Mouse (Mus musculus) stomach, embryonic 14.5 days (tissue): ENCODE measurements around the gene Atg7. TPM values are rescaled to one million over a fixed set of nuclear protein-coding genes. Genes with fewer than 3 reads are reported as not detected.

Experiments
- ATAC-seq: fragments of 200-750 bp; cut with Nextera tagmentation; 2 replicates; pipeline ENCODE4 v1.8.0; 2017; ENCODE audit warnings: low read depth, moderate TSS enrichment; ENCODE audit not compliant: insufficient number of reproducible peaks, insufficient read depth, low FRiP score
- H3K27ac ChIP-seq: fragments of 300-500 bp; sonication (generic); 2 replicates; pipeline ENCODE4 v1.5.1; 2014; ENCODE audit warnings: mild to moderate bottlenecking, low read length, moderate library complexity, mixed read lengths
- H3K27me3 ChIP-seq: fragments of 300-500 bp; sonication (generic); 2 replicates; pipeline ENCODE4 v1.6.1; 2014; ENCODE audit warnings: low read length, control low read depth, mixed read lengths; ENCODE audit not compliant: control insufficient read depth, insufficient read depth
- H3K36me3 ChIP-seq: fragments of 300-500 bp; sonication (generic); 2 replicates; pipeline ENCODE4 v1.6.1; 2014; ENCODE audit warnings: mild to moderate bottlenecking, control low read depth, low read length, moderate library complexity, mixed read lengths; ENCODE audit not compliant: control insufficient read depth, insufficient read depth
- H3K4me1 ChIP-seq: fragments of 300-500 bp; sonication (generic); 2 replicates; pipeline ENCODE4 v1.6.1; 2014; ENCODE audit warnings: low read length, control low read depth, mixed read lengths; ENCODE audit not compliant: control insufficient read depth, insufficient read depth
- H3K4me2 ChIP-seq: fragments of 300-500 bp; sonication (generic); replicated peaks from 2 replicates; pipeline ENCODE4 v1.6.1; 2014; ENCODE audit warnings: low read depth, low read length, control low read depth
- H3K4me3 ChIP-seq: fragments of 300-500 bp; sonication (generic); 2 replicates; pipeline ENCODE4 v1.5.1; 2014; ENCODE audit warnings: low read depth, low read length, control low read depth
- H3K9ac ChIP-seq: fragments of 300-500 bp; sonication (generic); replicated peaks from 2 replicates; pipeline ENCODE4 v1.6.1; 2014; ENCODE audit warnings: low read depth, mild to moderate bottlenecking, control low read depth, low read length, moderate library complexity, mixed read lengths
- H3K9me3 ChIP-seq: fragments of 300-500 bp; sonication (generic); 2 replicates; pipeline ENCODE4 v1.6.1; 2016; ENCODE audit warnings: low read depth, low read length, control low read depth; ENCODE audit not compliant: control insufficient read depth
- WGBS: fragments of 180-500 bp; shearing (Covaris S2); extraction: QIAGEN DNeasy Blood & Tissue Kit; methylation state at CpG from one replicate; pipeline ENCODE4 v1.1.7; 2014; 5-methylcytosine and 5-hydroxymethylcytosine counted together
- polyA plus RNA-seq: library from polyadenylated mRNA; unstranded; fragments of >200 nt; fragmentation: Nextera tagmentation; extraction: Ambion mirVana; gene quantifications from 2 replicates; pipeline ENCODE4 v1.2.1, GENCODE M21; 2014

Atg7 gene
- polyA plus RNA-seq, 1 experiment from 2014 or later, result 23.2 TPM

- peaks cover 3% of the 10 kb centered on the region; the same call in 1 of the 2 replicates for H3K4me1 ChIP-seq
- no peak overlapping the region for H3K4me2 ChIP-seq
- no peak overlapping the region for H3K4me3 ChIP-seq
- H3K9ac ChIP-seq, result no peak overlapping the region
- no peaks in the 10 kb centered on the region for H3K9me3 ChIP-seq
- 57% methylated on average over 3 of the region's 3 CpGs for WGBS
- ATAC-seq, result no peak
- no peaks in the 10 kb centered on the region for H3K36me3 ChIP-seq
- H3K27ac ChIP-seq, result no peak overlapping the region
- no peaks in the 10 kb centered on the region for H3K27me3 ChIP-seq
Measured at GRCm38 (mm10) chr6:114652209-114652608, 9.3 kb downstream of the Atg7 start.

- Histone ChIP-seq H3K9me3 (no peaks in the 10 kb centered on the region), H3K36me3 (no peaks in the 10 kb centered on the region), H3K4me2 (no peak overlapping the region), H3K27ac (no peak overlapping the region), H3K4me3 (no peak overlapping the region), H3K27me3 (no peaks in the 10 kb centered on the region), H3K4me1 (peaks cover 3% of the 10 kb centered on the region; the same call in 1 of the 2 replicates), H3K9ac (no peak overlapping the region)
- ATAC-seq, result no peak
- 81% methylated on average over 7 of the region's 7 CpGs for WGBS
Measured at GRCm38 (mm10) chr6:114656826-114657600, 14.1 kb downstream of the Atg7 start.

GRCm38 (mm10) chr6:114657807-114658206 lies 14.9 kb downstream of the Atg7 start:
- H3K36me3 ChIP-seq, result no peaks in the 10 kb centered on the region
- ATAC-seq, result no peak
- no peak overlapping the region for H3K4me2 ChIP-seq
- WGBS, result 40% methylated on average over 4 of the region's 4 CpGs
- no peak overlapping the region for H3K27ac ChIP-seq
- H3K4me1 ChIP-seq, result no peaks in the 10 kb centered on the region
- no peak overlapping the region for H3K9ac ChIP-seq
- no peaks in the 10 kb centered on the region for H3K27me3 ChIP-seq
- no peak overlapping the region for H3K4me3 ChIP-seq
- no peaks in the 10 kb centered on the region for H3K9me3 ChIP-seq

- H3K9me3 ChIP-seq, result no peaks in the 10 kb centered on the region
- no peaks in the 10 kb centered on the region for H3K27me3 ChIP-seq
- H3K9ac ChIP-seq, result no peak overlapping the region
- H3K4me3 ChIP-seq, result no peak overlapping the region
- peak; percentile 4; the same call in 1 of the 2 replicates for ATAC-seq
- H3K36me3 ChIP-seq, result no peaks in the 10 kb centered on the region
- no peak overlapping the region for H3K4me2 ChIP-seq
- H3K27ac ChIP-seq, result no peak overlapping the region
- 54% methylated on average over 4 of the region's 4 CpGs for WGBS
- no peaks in the 10 kb centered on the region for H3K4me1 ChIP-seq
Measured at GRCm38 (mm10) chr6:114659278-114659991, 16.5 kb downstream of the Atg7 start.

- WGBS, result 44% methylated on average over 5 of the region's 5 CpGs
- Histone ChIP-seq H3K27me3 (no peaks in the 10 kb centered on the region), H3K27ac (no peak overlapping the region), H3K36me3 (no peaks in the 10 kb centered on the region), H3K4me1 (no peaks in the 10 kb centered on the region), H3K4me2 (no peak overlapping the region), H3K9ac (no peak overlapping the region), H3K9me3 (no peaks in the 10 kb centered on the region), H3K4me3 (no peak overlapping the region)
- ATAC-seq, result peak; percentile 63; the same call in 1 of the 2 replicates
Measured at GRCm38 (mm10) chr6:114659992-114660800, 17.3 kb downstream of the Atg7 start.

GRCm38 (mm10) chr6:114663707-114664106 lies 20.8 kb downstream of the Atg7 start:
- Histone ChIP-seq H3K27ac (no peak overlapping the region), H3K4me1 (no peaks in the 10 kb centered on the region), H3K27me3 (no peaks in the 10 kb centered on the region), H3K9me3 (no peaks in the 10 kb centered on the region), H3K4me2 (no peak overlapping the region), H3K4me3 (no peak overlapping the region), H3K9ac (no peak overlapping the region), H3K36me3 (no peaks in the 10 kb centered on the region)
- WGBS, result 84% methylated on average over 2 of the region's 2 CpGs
- no peak for ATAC-seq

- Histone ChIP-seq H3K36me3 (no peaks in the 10 kb centered on the region), H3K4me3 (no peak overlapping the region), H3K9ac (no peak overlapping the region), H3K4me2 (no peak overlapping the region), H3K27me3 (no peaks in the 10 kb centered on the region), H3K27ac (no peak overlapping the region), H3K4me1 (no peaks in the 10 kb centered on the region), H3K9me3 (no peaks in the 10 kb centered on the region)
- ATAC-seq, result no peak
- 84% methylated on average over 2 of the region's 2 CpGs for WGBS
Measured at GRCm38 (mm10) chr6:114664716-114665115, 21.8 kb downstream of the Atg7 start.

GRCm38 (mm10) chr6:114667518-114667917 lies 24.6 kb downstream of the Atg7 start:
- H3K27me3 ChIP-seq, result no peaks in the 10 kb centered on the region
- no peaks in the 10 kb centered on the region for H3K4me1 ChIP-seq
- no peak overlapping the region for H3K27ac ChIP-seq
- H3K9ac ChIP-seq, result no peak overlapping the region
- WGBS, result 88% methylated on average over 6 of the region's 6 CpGs
- no peak overlapping the region for H3K4me2 ChIP-seq
- no peak overlapping the region for H3K4me3 ChIP-seq
- ATAC-seq, result no peak
- H3K36me3 ChIP-seq, result no peaks in the 10 kb centered on the region
- H3K9me3 ChIP-seq, result no peaks in the 10 kb centered on the region
